Comparison of ENCODE assay signal across 8 mouse cellular contexts in genomic region chr5:124445621-124446293, GRCm38 (mm10). TPM values are rescaled to one million over a fixed set of nuclear protein-coding genes. Genes with fewer than 3 reads are reported as not detected.
DNase-seq lines count a peak whose midpoint lies in the region; ATAC-seq and TF ChIP-seq lines count a peak whose summit lies in the region.

No protein-coding gene starts in this region.

- H3K4me2 ChIP-seq in intestine, embryonic 16.5 days (ENCODE audit: low read depth, low read length): peak overlapping the region; percentile 80
- peak overlapping the region; percentile 93 for H3K4me2 ChIP-seq in lung, embryonic 14.5 days

- TF ChIP-seq POLR2A in brain, embryonic 14.5 days (IDR thresholded peaks at IDR 0.05; ENCODE audit: borderline replicate concordance, extremely low read depth, insufficient read depth, insufficient read length, poor library complexity, severe bottlenecking): 0 out of 2 replicates have a peak, but pooled peaks have one; percentile 9
- TF ChIP-seq POLR2A in small intestine, adult 2 months (IDR thresholded peaks at IDR 0.05; ENCODE audit: low read depth, low read length): no peak

- 0% methylated on average over 45 of the region's 77 CpGs for WGBS in intestine, embryonic 16.5 days
- under 1% methylated on average over 50 of the region's 77 CpGs for WGBS in lung, embryonic 14.5 days
- under 1% methylated on average over 60 of the region's 77 CpGs for WGBS in small intestine, adult 2 months

- H3K27ac ChIP-seq in gastrocnemius, adult 2 months: peak overlapping the region; percentile 93
- H3K27ac ChIP-seq in intestine, embryonic 16.5 days (ENCODE audit: low read length): peak overlapping the region; percentile 96
- H3K27ac ChIP-seq in lung, embryonic 14.5 days (ENCODE audit: low read depth): peak overlapping the region; percentile 88
- H3K27ac ChIP-seq in small intestine, adult 2 months (ENCODE audit: insufficient read depth, low read depth, low read length): peak overlapping the region; percentile 88

- H3K4me1 ChIP-seq in intestine, embryonic 16.5 days (ENCODE audit: control insufficient read depth, insufficient read depth, low read length): peaks cover 35% of the 10 kb centered on the region
- H3K4me1 ChIP-seq in lung, embryonic 14.5 days (ENCODE audit: insufficient read depth): peaks cover 3% of the 10 kb centered on the region; the same call in 1 of the 2 replicates
- peaks cover 25% of the 10 kb centered on the region for H3K4me1 ChIP-seq in small intestine, adult 2 months (ENCODE audit: control insufficient read depth, insufficient read depth, insufficient read length, low read length)

- H3K9me3 ChIP-seq in intestine, embryonic 16.5 days (ENCODE audit: control insufficient read depth, low read length): no peaks in the 10 kb centered on the region
- H3K9me3 ChIP-seq in lung, embryonic 14.5 days (ENCODE audit: low read depth, low read length): no peaks in the 10 kb centered on the region

- peak overlapping the region; percentile 92 for H3K4me3 ChIP-seq in gastrocnemius, adult 2 months
- peak overlapping the region; percentile 88 for H3K4me3 ChIP-seq in intestine, embryonic 16.5 days (ENCODE audit: low read length)
- H3K4me3 ChIP-seq in lung, embryonic 14.5 days (ENCODE audit: low read depth, low read length): peak overlapping the region; percentile 88
- H3K4me3 ChIP-seq in small intestine, adult 2 months (ENCODE audit: low read depth, low read length): peak overlapping the region; percentile 81

- no peak for TF ChIP-seq CTCF in brain, embryonic 14.5 days (IDR thresholded peaks at IDR 0.05; ENCODE audit: borderline replicate concordance, extremely low read depth, insufficient read depth, insufficient read length)
- TF ChIP-seq CTCF in gastrocnemius, adult 2 months (IDR thresholded peaks at IDR 0.05): no peak
- no peak for TF ChIP-seq CTCF in lung, embryonic 14.5 days (IDR thresholded peaks at IDR 0.05; ENCODE audit: low read depth)
- no peak for TF ChIP-seq CTCF in small intestine, adult 2 months (IDR thresholded peaks at IDR 0.05; ENCODE audit: extremely low read depth, insufficient read length, insufficient replicate concordance, low read depth, low read length)

- no peaks in the 10 kb centered on the region for H3K27me3 ChIP-seq in intestine, embryonic 16.5 days (replicated peaks; ENCODE audit: control insufficient read depth, insufficient read depth, low read length)
- no peaks in the 10 kb centered on the region for H3K27me3 ChIP-seq in lung, embryonic 14.5 days (ENCODE audit: insufficient read depth, low read length)
- no peaks in the 10 kb centered on the region for H3K27me3 ChIP-seq in small intestine, adult 2 months (ENCODE audit: control insufficient read depth, insufficient read depth, low read length)

- DNase-seq in heart, adult 11 months: peak; percentile 98
- no peak for DNase-seq in heart, adult 8-10 months (ENCODE audit: low spot score)
- peak; percentile 42 for DNase-seq in brain, embryonic 14.5 days (ENCODE audit: low read depth)
- peak; percentile 74 for DNase-seq in gastrocnemius, adult 2 months
- no peak for DNase-seq in lung, embryonic 14.5 days

- peak overlapping the region; percentile 91 for H3K9ac ChIP-seq in intestine, embryonic 16.5 days (ENCODE audit: low read depth, low read length)
- peak overlapping the region; percentile 87 for H3K9ac ChIP-seq in lung, embryonic 14.5 days

- H3K36me3 ChIP-seq in intestine, embryonic 16.5 days (ENCODE audit: control insufficient read depth, insufficient read depth, low read length): peaks cover 13% of the 10 kb centered on the region; the same call in 1 of the 2 replicates
- H3K36me3 ChIP-seq in lung, embryonic 14.5 days (ENCODE audit: insufficient read depth): peaks cover 38% of the 10 kb centered on the region
- peaks cover 20% of the 10 kb centered on the region for H3K36me3 ChIP-seq in small intestine, adult 2 months (ENCODE audit: control insufficient read depth, insufficient read depth, low read length)

- intact Hi-C loops in gastrocnemius, adult 2 months (cut with DNase I): no loop called here

- peak; percentile 67 for ATAC-seq in intestine, embryonic 16.5 days
- ATAC-seq in lung, embryonic 14.5 days (ENCODE audit: insufficient read depth): peak; percentile 68
- no peak for ATAC-seq in frontal cortex, adult (ENCODE audit: low TSS enrichment)

RNA-seq across cellular contexts. Expression of gene Kmt5a, which starts 6.0 kb away (rescaled TPM):
- total RNA-seq in heart, adult 8-10 months (2022): 100 to 1,000 TPM; 197 to 262 (median 216) TPM
- 69.9 and 70.8 TPM in 2 replicates for polyA plus RNA-seq in brain, embryonic 14.5 days (2012; rRNA removed)
- total RNA-seq in gastrocnemius, adult 2 months (2021): 100 to 1,000 TPM; 178 to 229 TPM
- polyA plus RNA-seq in intestine, embryonic 16.5 days (2015; fragmentation: Nextera tagmentation; extraction: Ambion mirVana): 50.6 and 54.3 TPM in 2 replicates
- polyA plus RNA-seq in lung, embryonic 14.5 days (2014; fragmentation: Nextera tagmentation; extraction: Ambion mirVana): 87.7 and 97.5 TPM in 2 replicates
- 34.1 and 70.7 TPM in 2 replicates for polyA plus RNA-seq in small intestine, adult 2 months (2012; rRNA removed)

RNA-seq across cellular contexts. Expression of gene Sbno1, which starts 20.0 kb away (rescaled TPM):
- total RNA-seq in heart, adult 8-10 months (2022): 10 to 100 TPM; 63.2 to 73.4 (median 65.6) TPM
- polyA plus RNA-seq in brain, embryonic 14.5 days (2012; rRNA removed): 42.1 and 53.2 TPM in 2 replicates
- 10 to 100 TPM; 43.2 to 49.2 TPM for total RNA-seq in gastrocnemius, adult 2 months (2021)
- 78.6 and 83.7 TPM in 2 replicates for polyA plus RNA-seq in intestine, embryonic 16.5 days (2015; fragmentation: Nextera tagmentation; extraction: Ambion mirVana)
- polyA plus RNA-seq in lung, embryonic 14.5 days (2014; fragmentation: Nextera tagmentation; extraction: Ambion mirVana): 85.6 and 88.6 TPM in 2 replicates
- 5.9 and 8.1 TPM in 2 replicates for polyA plus RNA-seq in small intestine, adult 2 months (2012; rRNA removed)

RNA-seq across cellular contexts. Expression of gene Rilpl2, which starts 32.4 kb away (rescaled TPM):
- 1 to 10 TPM; 7.0 to 7.8 (median 7.4) TPM for total RNA-seq in heart, adult 8-10 months (2022)
- 22.7 and 24.4 TPM in 2 replicates for polyA plus RNA-seq in brain, embryonic 14.5 days (2012; rRNA removed)
- total RNA-seq in gastrocnemius, adult 2 months (2021): 1 to 10 TPM; 4.6 to 4.7 TPM
- polyA plus RNA-seq in intestine, embryonic 16.5 days (2015; fragmentation: Nextera tagmentation; extraction: Ambion mirVana): 55.1 and 55.4 TPM in 2 replicates
- polyA plus RNA-seq in lung, embryonic 14.5 days (2014; fragmentation: Nextera tagmentation; extraction: Ambion mirVana): 28.7 and 29.2 TPM in 2 replicates
- polyA plus RNA-seq in small intestine, adult 2 months (2012; rRNA removed): 24.3 and 29.3 TPM in 2 replicates

RNA-seq across cellular contexts. Expression of gene Snrnp35, which starts 37.2 kb away (rescaled TPM):
- 10 to 100 TPM; 12.9 to 19.0 (median 14.6) TPM for total RNA-seq in heart, adult 8-10 months (2022)
- 9.4 and 13.8 TPM in 2 replicates for polyA plus RNA-seq in brain, embryonic 14.5 days (2012; rRNA removed)
- 10 to 100 TPM; 27.7 to 33.1 TPM for total RNA-seq in gastrocnemius, adult 2 months (2021)
- 20.1 and 20.9 TPM in 2 replicates for polyA plus RNA-seq in intestine, embryonic 16.5 days (2015; fragmentation: Nextera tagmentation; extraction: Ambion mirVana)
- polyA plus RNA-seq in lung, embryonic 14.5 days (2014; fragmentation: Nextera tagmentation; extraction: Ambion mirVana): 10.7 and 10.8 TPM in 2 replicates
- polyA plus RNA-seq in small intestine, adult 2 months (2012; rRNA removed): 1.2 and 1.8 TPM in 2 replicates

Comparison
In these comparisons a context has a peak if more than half of its experiments do, and no peak if none do; other contexts are left out.
1. DNase-seq: peak in heart, adult 11 months (single experiment), brain, embryonic 14.5 days (single experiment) and gastrocnemius, adult 2 months (single experiment); none in heart, adult 8-10 months (single experiment) and lung, embryonic 14.5 days (single experiment).
2. Peak in every context shown above with its lines, with median percentiles within 50 percentile points of each other: H3K27ac ChIP-seq and H3K4me3 ChIP-seq.